Mouse (Mus musculus): ENCODE measurements around the gene Slc2a8.

The Slc2a8 gene

DNA sequence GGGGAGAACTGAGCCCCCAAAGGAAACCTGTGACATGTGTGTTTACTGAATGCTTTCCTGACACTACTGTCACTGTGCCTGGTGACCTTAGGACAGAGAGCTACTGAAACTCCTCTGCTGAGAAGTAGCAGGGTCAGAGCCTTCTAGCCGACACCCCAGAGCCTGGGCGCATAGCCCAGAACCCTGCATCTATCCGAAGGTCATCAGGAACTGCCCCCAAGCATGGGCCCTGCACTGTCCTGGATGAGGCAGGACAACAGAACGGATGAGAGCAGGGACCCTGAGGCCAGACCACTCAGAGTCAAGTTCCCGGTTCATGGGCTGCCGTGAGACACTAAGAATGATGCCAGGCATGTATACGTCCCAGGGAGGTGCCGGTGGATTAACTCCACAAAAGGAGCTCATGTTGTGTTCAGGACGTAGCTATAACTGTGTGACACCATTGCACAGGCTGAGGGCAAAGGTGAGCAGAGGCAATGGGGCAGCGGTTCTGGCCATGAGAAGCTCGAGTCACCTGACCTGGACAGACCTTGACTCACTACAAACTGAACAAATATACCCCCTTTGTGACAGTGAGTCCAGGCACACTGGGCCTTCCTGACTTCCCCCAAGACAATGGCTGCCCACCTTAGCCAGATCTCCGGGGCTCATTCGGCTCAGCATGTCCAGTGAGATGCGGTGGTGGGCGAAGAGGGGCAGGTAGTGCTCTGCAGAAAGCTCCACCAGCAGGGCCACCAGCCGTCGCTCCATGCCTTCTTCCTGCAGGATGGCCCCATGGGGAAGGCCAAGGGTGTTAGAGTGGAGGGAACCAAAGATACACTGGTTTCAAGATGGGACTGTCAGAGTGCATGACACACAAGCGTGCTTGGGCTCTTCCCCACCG lies 52.7 kb downstream of the Slc2a8 start:
- DNase-seq (ENCODE audit: low spot score) = no peak

GRCm38 (mm10) chr2:32928235-32928946 lies 53.5 kb downstream of the Slc2a8 start:
- peak; percentile 62 for DNase-seq (ENCODE audit: low spot score)

GRCm38 (mm10) chr2:32927624-32928234 lies 54.2 kb downstream of the Slc2a8 start:
- DNase-seq (ENCODE audit: low spot score) = no peak

DNA sequence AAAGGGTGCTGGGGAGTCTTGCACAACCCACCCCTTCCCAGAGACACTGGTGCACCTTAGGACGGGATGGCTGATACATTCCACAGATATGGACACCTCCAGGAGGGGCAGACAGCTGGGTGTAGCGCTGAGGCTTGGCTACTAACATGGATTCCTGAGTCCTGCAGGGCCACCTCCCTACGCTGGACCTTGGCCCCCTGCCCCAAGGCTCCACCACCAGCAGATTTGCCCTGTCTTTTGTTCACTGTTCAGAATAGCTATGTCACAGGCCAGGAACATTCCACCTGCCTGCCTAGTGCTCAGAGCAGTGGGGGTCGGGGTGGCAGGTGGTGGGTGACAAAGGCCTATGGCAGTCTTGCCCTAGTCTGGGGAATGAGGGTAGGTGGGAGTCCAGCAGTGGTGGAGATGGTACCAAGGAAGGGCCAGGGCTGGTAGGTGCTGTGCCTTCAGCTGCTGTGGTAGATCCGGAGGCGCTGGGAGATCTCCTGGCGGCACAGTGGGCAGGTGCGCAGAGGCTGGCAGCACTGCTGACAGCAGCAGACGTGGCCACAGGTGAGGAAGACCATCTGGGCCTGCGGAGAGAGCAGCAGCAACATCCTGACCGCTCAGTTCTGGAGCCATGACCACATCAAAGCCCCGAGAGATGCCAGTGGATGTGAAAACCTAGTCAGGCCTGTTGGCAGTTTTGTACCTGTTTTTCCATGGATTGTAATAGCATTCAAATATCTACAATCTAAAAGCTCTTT lies 55.4 kb downstream of the Slc2a8 start:
- no peak for DNase-seq (ENCODE audit: low spot score)

DNA sequence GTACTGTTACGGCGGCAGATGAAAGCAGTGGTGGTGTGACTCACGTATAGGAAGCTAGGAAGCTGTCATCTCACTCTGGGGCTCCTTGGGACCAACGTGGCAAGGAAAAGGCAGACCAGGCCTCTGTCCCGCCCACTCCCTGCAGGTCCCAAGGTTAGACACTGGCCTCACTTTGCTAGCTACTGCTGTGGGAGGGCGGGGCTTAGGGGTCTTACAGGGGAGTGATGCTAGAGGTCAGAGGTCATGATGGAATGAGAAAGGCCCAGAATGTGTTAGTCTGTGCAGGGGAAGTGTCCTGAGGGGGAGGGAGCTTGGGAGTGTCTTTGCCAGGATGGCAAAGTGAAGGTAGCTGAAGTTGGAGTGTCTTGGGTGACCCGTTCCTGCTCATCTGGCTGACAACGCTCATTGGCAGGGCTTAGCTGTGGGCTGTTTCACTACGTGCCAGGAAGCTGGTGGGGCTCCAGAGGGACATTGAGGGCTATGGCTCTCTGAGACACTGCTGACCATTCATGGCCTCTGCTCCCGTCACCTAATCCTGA lies 57.5 kb downstream of the Slc2a8 start:
- no peak for DNase-seq (ENCODE audit: low spot score)

GRCm38 (mm10) chr2:32923551-32924250 lies 58.2 kb downstream of the Slc2a8 start:
- no peak for DNase-seq (ENCODE audit: low spot score)
